Mouse (Mus musculus): ENCODE results near the gene Slc22a20. TPM values are rescaled to one million over a fixed set of nuclear protein-coding genes. Genes with fewer than 3 reads are reported as not detected.

Slc22a20 gene
- polyA plus RNA-seq, 1 experiment from 2014 or later, result not detected

GRCm38 (mm10) chr19:5963883-5964562 is 21.9 kb downstream of the Slc22a20 start, which contains the start of gene Pola2:
Gene Pola2, minus strand, starts transcription at chr19:5964202.
- ATAC-seq (ENCODE audit: low FRiP score), result peak; percentile 87
- Histone ChIP-seq H3K4me1 (replicated peaks; ENCODE audit: control insufficient read depth, insufficient read depth, low read length) (0 out of 2 replicates have a peak, but pooled peaks cover 4% of the 10 kb centered on the region), H3K9ac (ENCODE audit: low read depth, low read length) (peak within 1 kb of the TSS; percentile 68), H3K27ac (ENCODE audit: low read depth, low read length) (no peak within 1 kb of the TSS), H3K27me3 (ENCODE audit: control insufficient read depth, insufficient read depth, low read length) (no peaks in the 10 kb centered on the region), H3K4me2 (replicated peaks; ENCODE audit: low read depth, low read length) (peak within 1 kb of the TSS; percentile 75), H3K9me3 (ENCODE audit: control insufficient read depth, low read length) (no peaks in the 10 kb centered on the region), H3K36me3 (ENCODE audit: control insufficient read depth, insufficient read depth, low read length) (no peaks in the 10 kb centered on the region), H3K4me3 (ENCODE audit: low read depth, low read length) (peak within 1 kb of the TSS; percentile 71)
- under 1% methylated on average over 50 of the region's 50 CpGs for WGBS
- peak; percentile 93 for DNase-seq (ENCODE audit: low spot score)

- Histone ChIP-seq H3K4me2 (replicated peaks; ENCODE audit: low read depth, low read length) (peak overlapping the region; percentile 75; the same call in 1 of the 2 replicates), H3K4me1 (replicated peaks; ENCODE audit: control insufficient read depth, insufficient read depth, low read length) (0 out of 2 replicates have a peak, but pooled peaks cover 4% of the 10 kb centered on the region), H3K9ac (ENCODE audit: low read depth, low read length) (no peak overlapping the region), H3K27ac (ENCODE audit: low read depth, low read length) (no peak overlapping the region), H3K9me3 (ENCODE audit: control insufficient read depth, low read length) (no peaks in the 10 kb centered on the region), H3K27me3 (ENCODE audit: control insufficient read depth, insufficient read depth, low read length) (no peaks in the 10 kb centered on the region), H3K36me3 (ENCODE audit: control insufficient read depth, insufficient read depth, low read length) (no peaks in the 10 kb centered on the region), H3K4me3 (ENCODE audit: low read depth, low read length) (peak overlapping the region; percentile 71; the same call in 1 of the 2 replicates)
- DNase-seq (ENCODE audit: low spot score), result no peak
- no peak for ATAC-seq (ENCODE audit: low FRiP score)
- WGBS, result 29% methylated on average over 1 of the region's 1 CpGs
Observed at GRCm38 (mm10) chr19:5962651-5963050, 23.3 kb downstream of the Slc22a20 start.

GRCm38 (mm10) chr19:5957371-5957770 is 28.6 kb downstream of the Slc22a20 start:
- no peaks in the 10 kb centered on the region for H3K9me3 ChIP-seq (ENCODE audit: control insufficient read depth, low read length)
- no peak overlapping the region for H3K4me2 ChIP-seq (replicated peaks; ENCODE audit: low read depth, low read length)
- H3K9ac ChIP-seq (ENCODE audit: low read depth, low read length), result no peak overlapping the region
- H3K27ac ChIP-seq (ENCODE audit: low read depth, low read length), result no peak overlapping the region
- no peaks in the 10 kb centered on the region for H3K27me3 ChIP-seq (ENCODE audit: control insufficient read depth, insufficient read depth, low read length)
- 0 out of 2 replicates have a peak, but pooled peaks cover under 1% of the 10 kb centered on the region for H3K4me1 ChIP-seq (replicated peaks; ENCODE audit: control insufficient read depth, insufficient read depth, low read length)
- no peak overlapping the region for H3K4me3 ChIP-seq (ENCODE audit: low read depth, low read length)
- H3K36me3 ChIP-seq (ENCODE audit: control insufficient read depth, insufficient read depth, low read length), result no peaks in the 10 kb centered on the region
- WGBS, result 91% methylated on average over 5 of the region's 5 CpGs
- ATAC-seq (ENCODE audit: low FRiP score) (no peak), DNase-seq (ENCODE audit: low spot score) (no peak)

DNA sequence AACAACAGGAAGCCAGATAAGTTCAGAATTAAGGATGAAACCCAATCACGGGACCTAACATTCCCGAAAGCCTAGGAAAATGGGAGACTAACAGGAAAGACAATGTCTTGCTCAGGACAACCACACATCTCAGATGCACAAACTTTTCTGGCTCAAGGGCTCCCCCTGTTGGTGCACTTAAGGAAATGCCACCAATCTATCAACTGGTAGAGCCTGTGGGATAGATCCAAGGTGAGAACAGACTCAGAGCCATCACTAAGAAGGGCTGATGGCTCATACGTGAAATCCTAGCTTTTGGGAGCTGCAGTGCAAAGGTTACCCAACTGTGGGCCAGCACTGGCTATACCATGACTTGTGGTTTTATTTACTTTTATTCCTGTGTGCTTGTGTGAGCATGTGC is 29.3 kb downstream of the Slc22a20 start:
- Histone ChIP-seq H3K36me3 (ENCODE audit: control insufficient read depth, insufficient read depth, low read length) (no peaks in the 10 kb centered on the region), H3K4me1 (replicated peaks; ENCODE audit: control insufficient read depth, insufficient read depth, low read length) (no peaks in the 10 kb centered on the region), H3K4me3 (ENCODE audit: low read depth, low read length) (no peak overlapping the region), H3K27me3 (ENCODE audit: control insufficient read depth, insufficient read depth, low read length) (no peaks in the 10 kb centered on the region), H3K9ac (ENCODE audit: low read depth, low read length) (no peak overlapping the region), H3K4me2 (replicated peaks; ENCODE audit: low read depth, low read length) (no peak overlapping the region), H3K27ac (ENCODE audit: low read depth, low read length) (no peak overlapping the region), H3K9me3 (ENCODE audit: control insufficient read depth, low read length) (no peaks in the 10 kb centered on the region)
- DNase-seq (ENCODE audit: low spot score), result peak; percentile 81
- whole genome bisulfite sequencing, result 36% methylated on average over 3 of the region's 3 CpGs
- no peak for ATAC-seq (ENCODE audit: low FRiP score)

DNA sequence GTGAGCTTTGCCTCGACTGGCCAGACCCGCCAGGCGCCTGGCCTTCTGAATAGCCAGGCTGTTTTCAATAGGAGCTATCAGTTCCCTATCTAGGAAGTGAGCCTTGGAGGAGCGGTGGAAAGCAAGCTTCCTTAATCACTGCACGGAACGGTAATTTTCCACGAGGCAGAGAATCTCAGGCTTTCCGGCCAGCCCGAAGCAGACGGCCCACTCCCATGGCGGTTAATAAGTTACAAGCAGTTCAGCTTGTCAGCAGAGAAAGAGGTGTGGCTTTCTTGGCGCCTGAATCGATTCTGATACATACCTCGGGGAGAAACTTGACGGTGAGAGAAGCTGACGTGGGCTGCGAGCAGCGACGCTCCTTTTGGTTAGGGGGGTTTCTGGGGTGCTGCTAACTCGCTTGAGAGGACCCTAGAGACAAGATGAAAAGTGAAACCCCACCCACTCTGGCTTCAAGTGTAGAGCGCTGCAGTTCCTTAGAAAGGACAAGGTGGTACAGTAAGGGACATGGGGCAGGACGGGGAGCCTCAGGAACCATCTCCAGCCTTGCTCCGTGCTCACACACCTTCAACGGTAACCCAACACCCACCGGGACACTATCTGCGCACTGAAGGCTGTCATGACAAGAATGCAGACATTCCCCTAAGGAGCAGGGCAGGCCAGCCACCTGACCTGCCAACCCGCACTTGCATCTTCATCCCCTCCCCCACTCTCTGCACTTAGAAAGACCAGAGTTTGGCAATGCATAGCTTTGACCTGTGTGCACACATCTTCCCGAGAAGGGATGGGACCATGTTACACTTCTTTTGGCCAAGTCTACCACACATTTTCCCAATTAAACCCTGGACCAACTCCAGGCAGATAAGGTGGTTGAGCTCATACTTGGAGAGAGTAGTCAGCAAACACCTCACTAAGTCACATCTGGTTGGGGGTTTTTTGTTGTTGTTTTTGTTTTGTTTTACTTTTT is 30.0 kb downstream of the Slc22a20 start:
- DNase-seq (ENCODE audit: low spot score) (no peak), ATAC-seq (ENCODE audit: low FRiP score) (no peak)
- H3K9me3 ChIP-seq (ENCODE audit: control insufficient read depth, low read length), result no peaks in the 10 kb centered on the region
- H3K4me3 ChIP-seq (ENCODE audit: low read depth, low read length), result no peak overlapping the region
- WGBS, result 81% methylated on average over 28 of the region's 28 CpGs
- no peak overlapping the region for H3K4me2 ChIP-seq (replicated peaks; ENCODE audit: low read depth, low read length)
- no peak overlapping the region for H3K27ac ChIP-seq (ENCODE audit: low read depth, low read length)
- no peaks in the 10 kb centered on the region for H3K36me3 ChIP-seq (ENCODE audit: control insufficient read depth, insufficient read depth, low read length)
- H3K9ac ChIP-seq (ENCODE audit: low read depth, low read length), result no peak overlapping the region
- H3K27me3 ChIP-seq (ENCODE audit: control insufficient read depth, insufficient read depth, low read length), result no peaks in the 10 kb centered on the region
- H3K4me1 ChIP-seq (replicated peaks; ENCODE audit: control insufficient read depth, insufficient read depth, low read length), result no peaks in the 10 kb centered on the region

- Histone ChIP-seq H3K36me3 (ENCODE audit: control insufficient read depth, insufficient read depth, low read length) (no peaks in the 10 kb centered on the region), H3K4me3 (ENCODE audit: low read depth, low read length) (no peak overlapping the region), H3K4me1 (replicated peaks; ENCODE audit: control insufficient read depth, insufficient read depth, low read length) (no peaks in the 10 kb centered on the region), H3K9me3 (ENCODE audit: control insufficient read depth, low read length) (no peaks in the 10 kb centered on the region), H3K27ac (ENCODE audit: low read depth, low read length) (no peak overlapping the region), H3K27me3 (ENCODE audit: control insufficient read depth, insufficient read depth, low read length) (no peaks in the 10 kb centered on the region), H3K9ac (ENCODE audit: low read depth, low read length) (no peak overlapping the region), H3K4me2 (replicated peaks; ENCODE audit: low read depth, low read length) (no peak overlapping the region)
- 89% methylated on average over 10 of the region's 10 CpGs for WGBS
- no peak for ATAC-seq (ENCODE audit: low FRiP score)
- DNase-seq (ENCODE audit: low spot score), result no peak
Observed at GRCm38 (mm10) chr19:5954936-5955335, 31.0 kb downstream of the Slc22a20 start.

DNA sequence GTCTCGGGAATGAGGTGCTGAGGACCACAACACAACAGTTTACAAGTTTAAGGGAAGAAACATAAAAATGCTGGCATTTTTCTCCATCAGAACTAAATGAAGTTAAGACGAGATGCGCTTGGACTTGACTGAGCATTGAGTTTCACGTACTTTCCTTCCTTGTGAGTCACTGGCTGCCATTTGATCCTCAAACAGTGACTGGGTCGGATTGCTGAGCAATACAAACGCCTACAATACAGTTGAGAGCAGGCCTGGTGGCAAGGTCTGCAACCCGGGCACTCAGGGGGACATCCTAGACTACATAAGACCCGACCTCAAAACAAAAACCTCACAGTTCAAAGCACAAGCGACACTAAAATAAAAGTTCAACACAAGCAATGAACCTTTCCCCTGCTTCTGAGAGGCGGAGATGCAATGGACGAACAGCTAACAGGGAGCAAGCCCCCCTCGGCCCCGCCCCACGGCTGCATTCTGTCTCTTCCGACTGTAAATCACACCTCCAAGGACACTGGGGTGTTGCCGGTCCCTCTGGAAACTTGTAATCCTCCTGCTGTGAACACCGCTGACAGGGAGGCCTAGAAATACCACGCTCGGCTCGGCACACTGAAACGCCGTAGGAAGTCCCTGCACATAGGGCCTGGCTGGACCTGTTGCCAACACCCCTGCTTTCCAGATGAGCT is 31.8 kb downstream of the Slc22a20 start:
- Histone ChIP-seq H3K4me1 (replicated peaks; ENCODE audit: control insufficient read depth, insufficient read depth, low read length) (no peaks in the 10 kb centered on the region), H3K27ac (ENCODE audit: low read depth, low read length) (no peak overlapping the region), H3K9me3 (ENCODE audit: control insufficient read depth, low read length) (no peaks in the 10 kb centered on the region), H3K9ac (ENCODE audit: low read depth, low read length) (no peak overlapping the region), H3K36me3 (ENCODE audit: control insufficient read depth, insufficient read depth, low read length) (no peaks in the 10 kb centered on the region), H3K27me3 (ENCODE audit: control insufficient read depth, insufficient read depth, low read length) (no peaks in the 10 kb centered on the region), H3K4me2 (replicated peaks; ENCODE audit: low read depth, low read length) (no peak overlapping the region), H3K4me3 (ENCODE audit: low read depth, low read length) (no peak overlapping the region)
- ATAC-seq (ENCODE audit: low FRiP score) (no peak), DNase-seq (ENCODE audit: low spot score) (no peak)
- WGBS, result 86% methylated on average over 22 of the region's 22 CpGs

DNA sequence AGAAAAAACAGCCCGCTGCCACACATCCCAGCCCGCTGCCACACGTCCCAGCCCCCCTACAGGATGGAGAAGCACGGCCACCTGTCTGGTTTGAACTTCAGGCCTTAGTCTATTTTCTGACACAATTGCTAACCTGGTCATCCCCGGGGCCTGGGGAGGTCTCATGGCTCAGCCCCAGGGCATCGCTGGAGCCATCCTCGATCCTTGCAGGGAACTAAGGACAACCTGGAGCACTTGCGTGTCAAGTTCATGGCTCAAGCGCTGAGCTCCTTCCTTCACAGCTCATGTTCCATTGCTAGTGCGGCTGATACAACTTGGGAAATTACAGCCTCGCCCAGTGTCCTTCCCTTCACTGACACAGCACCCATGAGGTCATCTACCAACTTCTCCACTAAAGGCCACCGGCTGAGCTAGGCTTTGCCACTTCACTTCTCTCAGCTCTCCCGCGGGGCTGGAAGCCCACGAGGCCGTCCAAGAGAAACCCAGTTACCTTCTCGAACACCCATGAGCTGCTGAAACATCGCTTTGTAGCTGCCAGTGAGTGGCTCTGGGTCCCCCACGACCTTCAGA is 32.7 kb downstream of the Slc22a20 start:
- ATAC-seq (ENCODE audit: low FRiP score) (no peak), DNase-seq (ENCODE audit: low spot score) (no peak)
- Histone ChIP-seq H3K9ac (ENCODE audit: low read depth, low read length) (no peak overlapping the region), H3K4me1 (replicated peaks; ENCODE audit: control insufficient read depth, insufficient read depth, low read length) (no peaks in the 10 kb centered on the region), H3K36me3 (ENCODE audit: control insufficient read depth, insufficient read depth, low read length) (no peaks in the 10 kb centered on the region), H3K27me3 (ENCODE audit: control insufficient read depth, insufficient read depth, low read length) (no peaks in the 10 kb centered on the region), H3K4me2 (replicated peaks; ENCODE audit: low read depth, low read length) (no peak overlapping the region), H3K27ac (ENCODE audit: low read depth, low read length) (no peak overlapping the region), H3K9me3 (ENCODE audit: control insufficient read depth, low read length) (no peaks in the 10 kb centered on the region), H3K4me3 (ENCODE audit: low read depth, low read length) (no peak overlapping the region)
- 95% methylated on average over 19 of the region's 19 CpGs for WGBS

Data from hindbrain, embryonic 11.5 days (tissue).